Mouse (Mus musculus) C2C12 (cell line): ENCODE results near the gene Ncoa1. TPM values are rescaled to one million over a fixed set of nuclear protein-coding genes. Genes with fewer than 3 reads are reported as not detected.

Experiments used
- H3K27me3 ChIP-seq: one replicate; pipeline ENCODE4 v1.6.1; 2011; ENCODE audit not compliant: control insufficient read depth, insufficient read depth, insufficient read length
- H3K36me3 ChIP-seq: one replicate; pipeline ENCODE4 v1.6.1; 2011; ENCODE audit not compliant: control insufficient read depth, insufficient read depth
- H3K4me3 ChIP-seq: one replicate; pipeline ENCODE4 v1.5.1; 2011; ENCODE audit warnings: mild to moderate bottlenecking, control low read depth; ENCODE audit not compliant: poor library complexity, insufficient read depth, severe bottlenecking
- H3K79me2 ChIP-seq: one replicate; pipeline ENCODE4 v1.6.1; 2011; ENCODE audit not compliant: control insufficient read depth, insufficient read depth
- H3K79me3 ChIP-seq: one replicate; pipeline ENCODE4 v1.6.1; 2011; ENCODE audit warnings: low read depth, control low read depth
- H3ac ChIP-seq: one replicate; pipeline ENCODE3; 2011; ENCODE audit warnings: low read depth; ENCODE audit not compliant: control insufficient read depth, insufficient read length
- CEBPB ChIP-seq: IDR thresholded peaks from one replicate; pipeline ENCODE4 v1.6.1; 2011; ENCODE audit warnings: low read depth, mild to moderate bottlenecking, control low read depth, moderate library complexity
- CTCF ChIP-seq: IDR thresholded peaks from one replicate; pipeline ENCODE4 v1.5.1; 2011; ENCODE audit not compliant: control insufficient read depth, insufficient read depth, insufficient read length
- FOSL1 ChIP-seq: IDR thresholded peaks from one replicate; pipeline ENCODE4 v1.8.0; 2011; ENCODE audit warnings: mild to moderate bottlenecking, low read length; ENCODE audit not compliant: poor library complexity, insufficient read depth, severe bottlenecking
- MAX ChIP-seq: IDR thresholded peaks from one replicate; pipeline ENCODE4 v1.6.1; 2011; ENCODE audit warnings: mild to moderate bottlenecking, control low read depth
- MYOD1 ChIP-seq: IDR thresholded peaks from one replicate; pipeline ENCODE4 v1.6.1; 2011; ENCODE audit warnings: low read depth; ENCODE audit not compliant: control insufficient read depth, insufficient read length
- MYOG ChIP-seq: IDR thresholded peaks from one replicate; pipeline ENCODE4 v1.6.1; 2011; ENCODE audit not compliant: control insufficient read depth, insufficient read length; ENCODE audit errors: extremely low read depth
- USF1 ChIP-seq: IDR thresholded peaks from one replicate; pipeline ENCODE4 v1.6.1; 2011; ENCODE audit warnings: low read depth, mild to moderate bottlenecking, control low read depth, moderate library complexity
- polyA plus RNA-seq: library from polyadenylated mRNA; unstranded; fragments of >200 nt; fragmentation: generic; extraction: Trizol; gene quantifications from one replicate; pipeline ENCODE4 v1.2.1, GENCODE M21; 2012; ENCODE audit warnings: missing spikeins

The Ncoa1 gene
- polyA plus RNA-seq, 1 experiment, result 3.4 TPM

GRCm38 (mm10) chr12:4323604-4324003 is 153.4 kb downstream of the Ncoa1 start:
- TF ChIP-seq USF1 (no peak), FOSL1 (no peak), CEBPB (no peak), CTCF (no peak), MYOD1 (no peak)
- H3K36me3 ChIP-seq, result no peaks in the 10 kb centered on the region
- H3K4me3 ChIP-seq, result no peak overlapping the region
- no peaks in the 10 kb centered on the region for H3K79me2 ChIP-seq
- H3ac ChIP-seq, result no peak overlapping the region
- H3K27me3 ChIP-seq, result no peaks in the 10 kb centered on the region
- H3K79me3 ChIP-seq, result no peaks in the 10 kb centered on the region

- Histone ChIP-seq H3K79me3 (no peaks in the 10 kb centered on the region), H3K27me3 (no peaks in the 10 kb centered on the region), H3K36me3 (no peaks in the 10 kb centered on the region), H3K79me2 (no peaks in the 10 kb centered on the region), H3K4me3 (no peak overlapping the region), H3ac (no peak overlapping the region)
- TF ChIP-seq CTCF (no peak), MYOD1 (no peak), MYOG (no peak), FOSL1 (no peak), USF1 (no peak), CEBPB (no peak)
Measured at GRCm38 (mm10) chr12:4322227-4322626, 154.8 kb downstream of the Ncoa1 start.

- Histone ChIP-seq H3K4me3 (no peak overlapping the region), H3K36me3 (no peaks in the 10 kb centered on the region), H3K79me3 (no peaks in the 10 kb centered on the region), H3K79me2 (no peaks in the 10 kb centered on the region), H3K27me3 (no peaks in the 10 kb centered on the region), H3ac (no peak overlapping the region)
- TF ChIP-seq MYOD1 (no peak), CTCF (no peak)
Measured at GRCm38 (mm10) chr12:4313824-4314223, 163.2 kb downstream of the Ncoa1 start.

GRCm38 (mm10) chr12:4306712-4307313 is 170.2 kb downstream of the Ncoa1 start:
- no peaks in the 10 kb centered on the region for H3K79me2 ChIP-seq
- no peak overlapping the region for H3K4me3 ChIP-seq
- TF ChIP-seq CTCF (no peak), MYOD1 (no peak), FOSL1 (no peak), CEBPB (no peak), MAX (no peak), MYOG (no peak), USF1 (no peak)
- no peaks in the 10 kb centered on the region for H3K36me3 ChIP-seq
- no peaks in the 10 kb centered on the region for H3K79me3 ChIP-seq
- no peak overlapping the region for H3ac ChIP-seq
- no peaks in the 10 kb centered on the region for H3K27me3 ChIP-seq

- H3ac ChIP-seq, result no peak overlapping the region
- no peaks in the 10 kb centered on the region for H3K79me2 ChIP-seq
- H3K36me3 ChIP-seq, result no peaks in the 10 kb centered on the region
- H3K79me3 ChIP-seq, result no peaks in the 10 kb centered on the region
- TF ChIP-seq FOSL1 (no peak), MAX (no peak), MYOG (no peak), CEBPB (no peak), MYOD1 (no peak)
- no peak overlapping the region for H3K4me3 ChIP-seq
- H3K27me3 ChIP-seq, result no peaks in the 10 kb centered on the region
Measured at GRCm38 (mm10) chr12:4299300-4299699, 177.7 kb downstream of the Ncoa1 start.

GRCm38 (mm10) chr12:4298626-4299025 is 178.4 kb downstream of the Ncoa1 start:
- no peaks in the 10 kb centered on the region for H3K79me3 ChIP-seq
- H3ac ChIP-seq, result no peak overlapping the region
- no peaks in the 10 kb centered on the region for H3K27me3 ChIP-seq
- no peaks in the 10 kb centered on the region for H3K36me3 ChIP-seq
- no peak overlapping the region for H3K4me3 ChIP-seq
- TF ChIP-seq CTCF (no peak), FOSL1 (no peak), MYOG (no peak)
- no peaks in the 10 kb centered on the region for H3K79me2 ChIP-seq
